12 mouse cellular contexts compared by ENCODE assay signal in the genomic region with DNA sequence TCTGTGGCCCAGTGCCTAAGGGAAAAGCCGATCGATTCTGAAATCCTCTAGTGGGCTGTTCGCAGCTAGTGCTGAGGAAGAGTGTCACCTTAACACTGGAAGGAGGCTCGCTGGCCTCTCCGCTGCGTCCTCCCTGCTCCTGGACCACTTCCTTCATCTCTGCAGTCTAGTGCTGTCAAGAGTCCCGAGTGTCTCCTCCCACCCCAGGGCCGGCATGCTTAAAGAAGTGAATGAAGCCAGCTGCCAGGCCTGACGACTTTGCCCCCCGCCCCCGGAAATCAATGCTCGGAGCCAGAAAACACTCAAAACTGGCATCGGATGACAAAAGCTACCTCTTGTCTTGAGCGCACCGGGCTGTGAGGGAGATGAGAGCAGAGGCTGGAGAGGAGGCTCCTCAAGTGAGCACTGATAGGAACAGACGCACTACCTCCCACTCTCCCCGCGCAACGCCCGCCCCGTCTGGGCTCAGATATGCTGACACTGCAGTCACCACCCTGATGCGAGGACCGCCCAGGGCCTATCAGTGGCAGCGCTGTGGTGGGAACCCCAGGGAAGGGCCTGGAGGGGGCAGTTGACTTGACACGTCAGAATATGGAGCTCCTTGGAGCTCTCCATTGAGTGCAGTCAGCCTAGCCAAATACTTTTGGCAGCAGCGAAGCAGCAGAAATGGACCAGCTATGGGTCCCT. TPM values are rescaled to one million over a fixed set of nuclear protein-coding genes. Genes with fewer than 3 reads are reported as not detected.
DNase-seq lines count a peak whose midpoint lies in the region; ATAC-seq and TF ChIP-seq lines count a peak whose summit lies in the region.
"Had no signal": no experiment of that assay in that cellular context is flagged by ENCODE, and none has a peak within 500 bp of the region (broad histone marks: within the 10 kb centered on the region; RNA-seq: fewer than 3 reads in every experiment).

No protein-coding gene starts in this region.

- H3K4me3 ChIP-seq in heart, embryonic 14.5 days (ENCODE audit: control insufficient read depth in 1 of 2, insufficient read depth in 1 of 2, low read depth in 1 of 2, low read length in 2 of 2): peak overlapping the region; percentile 11 to 13; a peak in 3 of 4 replicates
- H3K4me3 ChIP-seq in kidney, postnatal 0 days (replicated peaks; ENCODE audit: low read depth, low read length): peak overlapping the region; percentile 11; the same call in 1 of the 2 replicates
- peak overlapping the region; percentile 2; the same call in 1 of the 2 replicates for H3K4me3 ChIP-seq in stomach, postnatal 0 days (ENCODE audit: low read depth, low read length)
- H3K4me3 ChIP-seq: forebrain, embryonic 15.5 days had no signal

- 13% methylated on average over 26 of the region's 26 CpGs for WGBS in heart, embryonic 14.5 days
- WGBS in kidney, postnatal 0 days: 14% methylated on average over 26 of the region's 26 CpGs
- 23% methylated on average over 26 of the region's 26 CpGs for WGBS in stomach, postnatal 0 days

- H3K27me3 ChIP-seq in heart, embryonic 14.5 days (ENCODE audit: control insufficient read depth, insufficient read depth, low read length): peaks cover 23% of the 10 kb centered on the region; the same call in 1 of the 2 replicates
- no peaks in the 10 kb centered on the region for H3K27me3 ChIP-seq in kidney, postnatal 0 days (ENCODE audit: insufficient read depth, low read length)
- H3K27me3 ChIP-seq in stomach, postnatal 0 days (ENCODE audit: control insufficient read depth, insufficient read depth, low read length): no peaks in the 10 kb centered on the region
- H3K27me3 ChIP-seq: forebrain, embryonic 15.5 days had no signal

- H3K9me3 ChIP-seq in heart, embryonic 14.5 days (ENCODE audit: control insufficient read depth, low read length): no peaks in the 10 kb centered on the region
- no peaks in the 10 kb centered on the region for H3K9me3 ChIP-seq in kidney, postnatal 0 days (replicated peaks; ENCODE audit: low read length)
- no peaks in the 10 kb centered on the region for H3K9me3 ChIP-seq in stomach, postnatal 0 days (ENCODE audit: control insufficient read depth, low read length)
- H3K9me3 ChIP-seq: forebrain, embryonic 15.5 days had no signal

- intact Hi-C loops in heart, postnatal 36 days (cut with DNase I): loop anchor here (10.0 kb wide), 1 partner anchor 306 kb away; a partner anchor contains a TSS

- DNase-seq in heart, postnatal 36 days: no peak
- peak; percentile 43 for DNase-seq in kidney, postnatal 0 days (ENCODE audit: low spot score)
- no peak for DNase-seq in kidney, postnatal 10 days
- DNase-seq in retina, postnatal 1 day: peak; percentile 43
- DNase-seq in retina, embryonic 14.5 days (ENCODE audit: low spot score): no peak
- DNase-seq in stomach, postnatal 0 days (ENCODE audit: low spot score): no peak
- no peak for DNase-seq in thymus, postnatal 36 days
- DNase-seq: adrenal gland, postnatal 14 days; gastrocnemius, postnatal 36 days; kidney, adult 9 months had no signal

- no peak overlapping the region for H3K27ac ChIP-seq in heart, embryonic 14.5 days (replicated peaks in 1 of 2; ENCODE audit: control insufficient read depth in 1 of 2, insufficient read depth in 1 of 2, low read depth in 2 of 2, low read length in 2 of 2)
- H3K27ac ChIP-seq in kidney, postnatal 0 days: no peak overlapping the region
- no peak overlapping the region for H3K27ac ChIP-seq in stomach, postnatal 0 days (replicated peaks)
- H3K27ac ChIP-seq: forebrain, embryonic 15.5 days had no signal

- no peaks in the 10 kb centered on the region for H3K36me3 ChIP-seq in heart, embryonic 14.5 days (ENCODE audit: control insufficient read depth, insufficient read depth, low read length)
- H3K36me3 ChIP-seq in kidney, postnatal 0 days (ENCODE audit: insufficient read depth, low read length): no peaks in the 10 kb centered on the region
- H3K36me3 ChIP-seq in stomach, postnatal 0 days (ENCODE audit: control insufficient read depth, insufficient read depth, low read length): no peaks in the 10 kb centered on the region
- H3K36me3 ChIP-seq: forebrain, embryonic 15.5 days had no signal

- no peak for TF ChIP-seq CTCF in kidney, postnatal 0 days (IDR thresholded peaks at IDR 0.05; ENCODE audit: low read depth)
- no peak for TF ChIP-seq CTCF in stomach, postnatal 0 days (IDR thresholded peaks at IDR 0.05; ENCODE audit: low read depth)

- no peak for ATAC-seq in heart, embryonic 14.5 days (ENCODE audit: insufficient number of reproducible peaks, insufficient read depth, low FRiP score, low read depth)
- no peak for ATAC-seq in kidney, postnatal 0 days (replicated peaks; ENCODE audit: low FRiP score, low read depth)
- ATAC-seq in stomach, postnatal 0 days (ENCODE audit: low FRiP score, low TSS enrichment): peak; percentile 8; the same call in 1 of the 2 replicates
- ATAC-seq: forebrain, embryonic 15.5 days had no signal

- peaks cover 5 to 9% of the 10 kb centered on the region in 2 experiments; a peak in 2 of 4 replicates for H3K4me1 ChIP-seq in heart, embryonic 14.5 days (ENCODE audit: control insufficient read depth in 2 of 2, insufficient read depth in 2 of 2, low read length in 2 of 2)
- no peaks in the 10 kb centered on the region for H3K4me1 ChIP-seq in kidney, postnatal 0 days (replicated peaks; ENCODE audit: insufficient read depth, low read length)
- no peaks in the 10 kb centered on the region for H3K4me1 ChIP-seq in stomach, postnatal 0 days (replicated peaks; ENCODE audit: control insufficient read depth, insufficient read depth)

- peak overlapping the region; percentile 58 for H3K4me2 ChIP-seq in heart, embryonic 14.5 days (ENCODE audit: low read length)
- peak overlapping the region; percentile 44 for H3K4me2 ChIP-seq in kidney, postnatal 0 days (ENCODE audit: low read length)
- peak overlapping the region; percentile 29; the same call in 1 of the 2 replicates for H3K4me2 ChIP-seq in stomach, postnatal 0 days (replicated peaks; ENCODE audit: low read depth)
- H3K4me2 ChIP-seq: forebrain, embryonic 15.5 days had no signal

- no peak overlapping the region for H3K9ac ChIP-seq in heart, embryonic 14.5 days (ENCODE audit: low read length)
- H3K9ac ChIP-seq in kidney, postnatal 0 days (ENCODE audit: low read depth, low read length): no peak overlapping the region
- no peak overlapping the region for H3K9ac ChIP-seq in stomach, postnatal 0 days (ENCODE audit: low read length)
- H3K9ac ChIP-seq: forebrain, embryonic 15.5 days had no signal

- TF ChIP-seq EP300 in stomach, postnatal 0 days (optimal IDR thresholded peaks at IDR 0.05): no peak

RNA-seq across cellular contexts. Expression of a gene that starts 10.1 kb away (rescaled TPM):
- polyA plus RNA-seq in heart, embryonic 14.5 days (2014; fragmentation: Nextera tagmentation; extraction: Ambion mirVana): 7.9 and 10.0 TPM in 2 replicates
- 100 to 1,000 TPM; 127 to 161 TPM for total RNA-seq in heart, postnatal 36 days (2021)
- 0.12 and 0.18 TPM in 2 replicates for polyA plus RNA-seq in kidney, postnatal 0 days (2015; fragmentation: Nextera tagmentation; extraction: Ambion mirVana)
- polyA plus RNA-seq in stomach, postnatal 0 days (2015; fragmentation: Nextera tagmentation; extraction: Ambion mirVana): 0.10 and 0.18 TPM in 2 replicates

Comparison
In these comparisons a context has a peak if more than half of its experiments do, and no peak if none do; other contexts are left out.
1. DNase-seq: peak in kidney, postnatal 0 days (single experiment) and retina, postnatal 1 day (single experiment); none in heart, postnatal 36 days (0 of 2), kidney, postnatal 10 days (single experiment), retina, embryonic 14.5 days (single experiment), stomach, postnatal 0 days (single experiment) and thymus, postnatal 36 days (0 of 2).
2. Peak in every context shown above with its lines, with median percentiles within 50 percentile points of each other: H3K4me2 ChIP-seq and H3K4me3 ChIP-seq.